Mouse (Mus musculus): ENCODE data around the gene Tmem161a. TPM values are rescaled to one million over a fixed set of nuclear protein-coding genes. Genes with fewer than 3 reads are reported as not detected.
A peak's percentile ranks its signal among the peaks of the same experiment; 100 is the strongest.

The Tmem161a gene
- total and polyA plus RNA-seq, 2 experiments from 2014 or later, result 132 to 155 TPM

GRCm38 (mm10) chr8:70130066-70130465 is 42.1 kb upstream of the Tmem161a start:
- 82% methylated on average over 3 of the region's 3 CpGs for WGBS
- Histone ChIP-seq H3K4me3 (ENCODE audit: low read depth, low read length) (no peak overlapping the region), H3K27me3 (ENCODE audit: control insufficient read depth, insufficient read depth, low read length) (no peaks in the 10 kb centered on the region), H3K9me3 (replicated peaks; ENCODE audit: control insufficient read depth, low read length) (no peaks in the 10 kb centered on the region), H3K4me1 (ENCODE audit: control insufficient read depth, insufficient read depth) (peaks cover 29% of the 10 kb centered on the region), H3K36me3 (replicated peaks; ENCODE audit: control insufficient read depth, insufficient read depth, low read length) (peaks cover 22% of the 10 kb centered on the region), H3K4me2 (ENCODE audit: low read depth, low read length) (no peak overlapping the region), H3K9ac (replicated peaks; ENCODE audit: low read depth, low read length) (no peak overlapping the region), H3K27ac (ENCODE audit: low read depth) (peak overlapping the region; percentile 82)
- ATAC-seq (ENCODE audit: insufficient read depth, low read depth) (no peak), DNase-seq (ENCODE audit: low spot score) (no peak)
- no peak for TF ChIP-seq EP300 (IDR thresholded peaks at IDR 0.05; ENCODE audit: low read depth)

GRCm38 (mm10) chr8:70131166-70131883 is 40.8 kb upstream of the Tmem161a start, which contains the start of gene Nr2c2ap:
Gene Nr2c2ap (plus strand): TSS chr8:70131333.
- peak; percentile 76 for ATAC-seq (ENCODE audit: insufficient read depth, low read depth)
- Histone ChIP-seq H3K4me2 (ENCODE audit: low read depth, low read length) (peak within 1 kb of the TSS; percentile 82), H3K27ac (ENCODE audit: low read depth) (peak within 1 kb of the TSS; percentile 82; the same call in 1 of the 2 replicates), H3K4me3 (ENCODE audit: low read depth, low read length) (peak within 1 kb of the TSS; percentile 65), H3K9ac (replicated peaks; ENCODE audit: low read depth, low read length) (peak within 1 kb of the TSS; percentile 65), H3K9me3 (replicated peaks; ENCODE audit: control insufficient read depth, low read length) (no peaks in the 10 kb centered on the region), H3K4me1 (ENCODE audit: control insufficient read depth, insufficient read depth) (peaks cover 29% of the 10 kb centered on the region), H3K36me3 (replicated peaks; ENCODE audit: control insufficient read depth, insufficient read depth, low read length) (peaks cover 32% of the 10 kb centered on the region), H3K27me3 (ENCODE audit: control insufficient read depth, insufficient read depth, low read length) (no peaks in the 10 kb centered on the region)
- DNase-seq (ENCODE audit: low spot score), result peak; percentile 82
- TF ChIP-seq EP300 (IDR thresholded peaks at IDR 0.05; ENCODE audit: low read depth) (no peak), CTCF (IDR thresholded peaks at IDR 0.05; ENCODE audit: low read depth) (0 out of 2 replicates have a peak, but pooled peaks have one; percentile 0)
- WGBS, result under 1% methylated on average over 37 of the region's 37 CpGs

GRCm38 (mm10) chr8:70134086-70134485 is 38.1 kb upstream of the Tmem161a start:
- Histone ChIP-seq H3K4me2 (ENCODE audit: low read depth, low read length) (no peak overlapping the region), H3K9me3 (replicated peaks; ENCODE audit: control insufficient read depth, low read length) (no peaks in the 10 kb centered on the region), H3K4me1 (ENCODE audit: control insufficient read depth, insufficient read depth) (peaks cover 32% of the 10 kb centered on the region), H3K4me3 (ENCODE audit: low read depth, low read length) (no peak overlapping the region), H3K9ac (replicated peaks; ENCODE audit: low read depth, low read length) (no peak overlapping the region), H3K36me3 (replicated peaks; ENCODE audit: control insufficient read depth, insufficient read depth, low read length) (peaks cover 37% of the 10 kb centered on the region), H3K27me3 (ENCODE audit: control insufficient read depth, insufficient read depth, low read length) (no peaks in the 10 kb centered on the region), H3K27ac (ENCODE audit: low read depth) (peak overlapping the region; percentile 49)
- 88% methylated on average over 5 of the region's 5 CpGs for WGBS
- no peak for TF ChIP-seq EP300 (IDR thresholded peaks at IDR 0.05; ENCODE audit: low read depth)
- no peak for TF ChIP-seq CTCF (IDR thresholded peaks at IDR 0.05; ENCODE audit: low read depth)
- ATAC-seq (ENCODE audit: insufficient read depth, low read depth), result no peak
- DNase-seq (ENCODE audit: low spot score), result no peak

GRCm38 (mm10) chr8:70134931-70135330 is 37.2 kb upstream of the Tmem161a start:
- 61% methylated on average over 9 of the region's 9 CpGs for WGBS
- Histone ChIP-seq H3K4me1 (ENCODE audit: control insufficient read depth, insufficient read depth) (peaks cover 26% of the 10 kb centered on the region), H3K36me3 (replicated peaks; ENCODE audit: control insufficient read depth, insufficient read depth, low read length) (peaks cover 37% of the 10 kb centered on the region), H3K9me3 (replicated peaks; ENCODE audit: control insufficient read depth, low read length) (no peaks in the 10 kb centered on the region), H3K27ac (ENCODE audit: low read depth) (peak overlapping the region; percentile 63), H3K27me3 (ENCODE audit: control insufficient read depth, insufficient read depth, low read length) (no peaks in the 10 kb centered on the region), H3K4me3 (ENCODE audit: low read depth, low read length) (no peak overlapping the region), H3K9ac (replicated peaks; ENCODE audit: low read depth, low read length) (no peak overlapping the region), H3K4me2 (ENCODE audit: low read depth, low read length) (no peak overlapping the region)
- peak; percentile 71 for DNase-seq (ENCODE audit: low spot score)
- no peak for TF ChIP-seq CTCF (IDR thresholded peaks at IDR 0.05; ENCODE audit: low read depth)
- no peak for TF ChIP-seq EP300 (IDR thresholded peaks at IDR 0.05; ENCODE audit: low read depth)
- peak; percentile 40 for ATAC-seq (ENCODE audit: insufficient read depth, low read depth)

GRCm38 (mm10) chr8:70136591-70136990 is 35.6 kb upstream of the Tmem161a start:
- Histone ChIP-seq H3K4me1 (ENCODE audit: control insufficient read depth, insufficient read depth) (peaks cover 19% of the 10 kb centered on the region), H3K27ac (ENCODE audit: low read depth) (no peak overlapping the region), H3K4me2 (ENCODE audit: low read depth, low read length) (no peak overlapping the region), H3K27me3 (ENCODE audit: control insufficient read depth, insufficient read depth, low read length) (no peaks in the 10 kb centered on the region), H3K4me3 (ENCODE audit: low read depth, low read length) (no peak overlapping the region), H3K9ac (replicated peaks; ENCODE audit: low read depth, low read length) (no peak overlapping the region), H3K36me3 (replicated peaks; ENCODE audit: control insufficient read depth, insufficient read depth, low read length) (peaks cover 37% of the 10 kb centered on the region), H3K9me3 (replicated peaks; ENCODE audit: control insufficient read depth, low read length) (no peaks in the 10 kb centered on the region)
- DNase-seq (ENCODE audit: low spot score) (no peak), ATAC-seq (ENCODE audit: insufficient read depth, low read depth) (no peak)
- TF ChIP-seq EP300 (IDR thresholded peaks at IDR 0.05; ENCODE audit: low read depth) (no peak), CTCF (IDR thresholded peaks at IDR 0.05; ENCODE audit: low read depth) (no peak)
- 89% methylated on average over 4 of the region's 4 CpGs for WGBS

Data from heart, postnatal 0 days (tissue).